15 mouse cellular contexts compared by ENCODE assay signal in genomic region chr9:78105501-78105932, GRCm38 (mm10). TPM values are rescaled to one million over a fixed set of nuclear protein-coding genes. Genes with fewer than 3 reads are reported as not detected.
A peak's percentile ranks its signal among the peaks of the same experiment; 100 is the strongest.
DNase-seq lines count a peak whose midpoint lies in the region; ATAC-seq and TF ChIP-seq lines count a peak whose summit lies in the region.
"Had no signal": no experiment of that assay in that cellular context is flagged by ENCODE, and none has a peak within 500 bp of the region (broad histone marks: within the 10 kb centered on the region; RNA-seq: fewer than 3 reads in every experiment).

No protein-coding gene starts in this region.

- no peak for DNase-seq in heart, adult 9 months (ENCODE audit: low spot score in 2 of 2)
- peak; percentile 52 for DNase-seq in G1E (ENCODE audit: low spot score)
- DNase-seq in liver, embryonic 14.5 days (ENCODE audit: low read depth in 3 of 3, low spot score in 3 of 3), result peak; percentile 76 to 83 (median 82)
- no peak for DNase-seq in ovary, adult 18-20 months (ENCODE audit: low spot score)
- DNase-seq in retina, postnatal 1 day, result no peak
- DNase-seq: gastrocnemius, postnatal 14 days; thymus, postnatal 36 days had no signal

- H3K9me3 ChIP-seq in heart, embryonic 12.5 days (replicated peaks), result no peaks in the 10 kb centered on the region
- H3K9me3 ChIP-seq in G1E (replicated peaks), result no peaks in the 10 kb centered on the region
- H3K9me3 ChIP-seq in liver, embryonic 14.5 days (ENCODE audit: control insufficient read depth, low read length), result no peaks in the 10 kb centered on the region
- no peaks in the 10 kb centered on the region for H3K9me3 ChIP-seq in forebrain, embryonic 13.5 days (replicated peaks)
- H3K9me3 ChIP-seq: limb, embryonic 13.5 days had no signal

- H3K36me3 ChIP-seq in heart, embryonic 12.5 days, result peaks cover 20% of the 10 kb centered on the region
- H3K36me3 ChIP-seq in G1E (replicated peaks), result peaks cover 37% of the 10 kb centered on the region
- H3K36me3 ChIP-seq in liver, embryonic 14.5 days (replicated peaks; ENCODE audit: control insufficient read depth, insufficient read depth, low read depth), result peaks cover 34% of the 10 kb centered on the region
- peaks cover 13% of the 10 kb centered on the region for H3K36me3 ChIP-seq in forebrain, embryonic 13.5 days (ENCODE audit: poor library complexity, severe bottlenecking)

- peak overlapping the region; percentile 38; the same call in 1 of the 2 replicates for H3K4me2 ChIP-seq in heart, embryonic 12.5 days
- peak overlapping the region; percentile 85 for H3K4me2 ChIP-seq in liver, embryonic 14.5 days (ENCODE audit: low read depth)
- H3K4me2 ChIP-seq in forebrain, embryonic 13.5 days, result no peak overlapping the region
- H3K4me2 ChIP-seq: hindbrain, embryonic 14.5 days; limb, embryonic 13.5 days; midbrain, embryonic 11.5 days had no signal

- H3K27me3 ChIP-seq in heart, embryonic 12.5 days (replicated peaks), result no peaks in the 10 kb centered on the region
- H3K27me3 ChIP-seq in G1E (ENCODE audit: insufficient read depth, low read length), result no peaks in the 10 kb centered on the region
- H3K27me3 ChIP-seq in liver, embryonic 14.5 days (ENCODE audit: control insufficient read depth, insufficient read depth, low read length), result no peaks in the 10 kb centered on the region
- no peaks in the 10 kb centered on the region for H3K27me3 ChIP-seq in forebrain, embryonic 13.5 days
- H3K27me3 ChIP-seq: limb, embryonic 13.5 days had no signal

- ATAC-seq in heart, embryonic 12.5 days (ENCODE audit: insufficient number of reproducible peaks, low FRiP score), result peak; percentile 63; the same call in 1 of the 2 replicates
- ATAC-seq in G1E (ENCODE audit: extremely low read depth, insufficient number of reproducible peaks, low FRiP score, poor library complexity, severe bottlenecking), result peak; percentile 62
- peak; percentile 68 for ATAC-seq in erythroblast, adult 5-6 weeks (replicated peaks; ENCODE audit: low FRiP score, poor library complexity, severe bottlenecking)
- ATAC-seq in liver, embryonic 14.5 days (ENCODE audit: insufficient read depth), result peak; percentile 77
- no peak for ATAC-seq in forebrain, embryonic 13.5 days
- ATAC-seq: forebrain, embryonic 14.5 days had no signal

- TF ChIP-seq CTCF in G1E (IDR thresholded peaks at IDR 0.05; ENCODE audit: low read depth, low read length), result no peak
- peak; percentile 49 for TF ChIP-seq CTCF in liver, embryonic 14.5 days (IDR thresholded peaks at IDR 0.05; ENCODE audit: low read depth)

- WGBS in heart, embryonic 12.5 days, result 55% methylated on average over 6 of the region's 6 CpGs
- WGBS in liver, embryonic 14.5 days (ENCODE audit: insufficient replicate concordance), result 14% methylated on average over 6 of the region's 6 CpGs
- 88% methylated on average over 6 of the region's 6 CpGs for WGBS in forebrain, embryonic 13.5 days

- H3K9ac ChIP-seq in heart, embryonic 12.5 days, result no peak overlapping the region
- peak overlapping the region; percentile 98 for H3K9ac ChIP-seq in liver, embryonic 14.5 days (replicated peaks)
- no peak overlapping the region for H3K9ac ChIP-seq in forebrain, embryonic 13.5 days
- H3K9ac ChIP-seq: hindbrain, embryonic 14.5 days; limb, embryonic 13.5 days had no signal

- H3K27ac ChIP-seq in heart, embryonic 12.5 days (ENCODE audit: poor library complexity, severe bottlenecking), result peak overlapping the region; percentile 56
- peak overlapping the region; percentile 97 for H3K27ac ChIP-seq in liver, embryonic 14.5 days
- no peak overlapping the region for H3K27ac ChIP-seq in forebrain, embryonic 13.5 days
- H3K27ac ChIP-seq: hindbrain, embryonic 14.5 days; limb, embryonic 13.5 days had no signal

- H3K4me3 ChIP-seq in heart, embryonic 12.5 days, result 0 out of 2 replicates have a peak overlapping the region, but pooled peaks have one; percentile 6
- peak overlapping the region; percentile 64; the same call in 1 of the 2 replicates for H3K4me3 ChIP-seq in G1E (ENCODE audit: low read depth, low read length)
- peak overlapping the region; percentile 73 to 81 for H3K4me3 ChIP-seq in liver, embryonic 14.5 days (ENCODE audit: insufficient read depth in 1 of 2, low read depth in 2 of 2, low read length in 2 of 2)
- H3K4me3 ChIP-seq in forebrain, embryonic 13.5 days, result no peak overlapping the region
- H3K4me3 ChIP-seq: limb, embryonic 13.5 days had no signal

- H3K4me1 ChIP-seq in heart, embryonic 12.5 days (replicated peaks), result peaks cover 18% of the 10 kb centered on the region
- peaks cover 59% of the 10 kb centered on the region for H3K4me1 ChIP-seq in G1E (ENCODE audit: insufficient read depth, low read depth, low read length)
- peaks cover 34 to 35% of the 10 kb centered on the region in 2 experiments for H3K4me1 ChIP-seq in liver, embryonic 14.5 days (replicated peaks; ENCODE audit: control insufficient read depth in 2 of 2, insufficient read depth in 2 of 2, low read length in 1 of 2)
- H3K4me1 ChIP-seq in forebrain, embryonic 13.5 days, result peaks cover 19% of the 10 kb centered on the region

- TF ChIP-seq EP300 in liver, embryonic 14.5 days (IDR thresholded peaks at IDR 0.05; ENCODE audit: low read depth), result peak; percentile 84

RNA-seq across cellular contexts. Expression of gene Fbxo9, which starts 3.3 kb away (rescaled TPM):
- 44.2 and 45.9 TPM in 2 replicates for polyA plus RNA-seq in heart, embryonic 12.5 days (2016; fragmentation: Nextera tagmentation; extraction: Ambion mirVana)
- total RNA-seq in G1E (2014; fragmentation: Nextera tagmentation) (115 and 128 TPM in 2 replicates), G1E (2017) (110 and 114 TPM in 2 replicates)
- polyA plus RNA-seq in G1E (2012), result 35.2 and 53.8 TPM in 2 replicates
- total RNA-seq in erythroblast, adult 5-6 weeks (2015; ENCODE audit: low replicate concordance), result 517 and 623 TPM in 2 replicates
- total RNA-seq in erythroblast, adult 5-6 weeks (2017; ENCODE audit: low replicate concordance), result 741 and 893 TPM in 2 replicates
- 47.3 and 78.1 TPM in 2 replicates for polyA plus RNA-seq in liver, embryonic 14.5 days (2012; rRNA removed)
- 68.1 and 80.0 TPM in 2 replicates for polyA plus RNA-seq in liver, embryonic 14.5 days (2014; fragmentation: Nextera tagmentation; extraction: Ambion mirVana)
- polyA plus RNA-seq in forebrain, embryonic 13.5 days (2015; fragmentation: Nextera tagmentation; extraction: Ambion mirVana), result 32.4 and 36.3 TPM in 2 replicates

RNA-seq across cellular contexts. Expression of gene Ick, which starts 3.5 kb away (rescaled TPM):
- 15.8 and 18.8 TPM in 2 replicates for polyA plus RNA-seq in heart, embryonic 12.5 days (2016; fragmentation: Nextera tagmentation; extraction: Ambion mirVana)
- total RNA-seq in G1E (2014; fragmentation: Nextera tagmentation) (49.2 and 59.1 TPM in 2 replicates), G1E (2017) (14.9 and 17.1 TPM in 2 replicates)
- 18.8 and 20.5 TPM in 2 replicates for polyA plus RNA-seq in G1E (2012)
- 5.4 and 13.8 TPM in 2 replicates for total RNA-seq in erythroblast, adult 5-6 weeks (2015; ENCODE audit: low replicate concordance)
- total RNA-seq in erythroblast, adult 5-6 weeks (2017; ENCODE audit: low replicate concordance), result 9.5 and 14.8 TPM in 2 replicates
- polyA plus RNA-seq in liver, embryonic 14.5 days (2012; rRNA removed), result 3.0 and 3.6 TPM in 2 replicates
- 3.7 and 4.7 TPM in 2 replicates for polyA plus RNA-seq in liver, embryonic 14.5 days (2014; fragmentation: Nextera tagmentation; extraction: Ambion mirVana)
- 34.3 and 34.6 TPM in 2 replicates for polyA plus RNA-seq in forebrain, embryonic 13.5 days (2015; fragmentation: Nextera tagmentation; extraction: Ambion mirVana)

RNA-seq across cellular contexts. Expression of gene Gcm1, which starts 53.8 kb away (rescaled TPM):
- polyA plus RNA-seq in heart, embryonic 12.5 days (2016; fragmentation: Nextera tagmentation; extraction: Ambion mirVana), result not detected in 2 replicates
- total RNA-seq in G1E (2014; fragmentation: Nextera tagmentation), result not detected in 2 replicates
- total RNA-seq in G1E (2017), result 0.05 TPM in 1 of 2 replicates, not detected in the other
- polyA plus RNA-seq in G1E (2012), result not detected in 2 replicates
- total RNA-seq in erythroblast, adult 5-6 weeks (2015; ENCODE audit: low replicate concordance), result not detected in 2 replicates
- not detected in 2 replicates for total RNA-seq in erythroblast, adult 5-6 weeks (2017; ENCODE audit: low replicate concordance)
- not detected in 2 replicates for polyA plus RNA-seq in liver, embryonic 14.5 days (2012; rRNA removed)
- polyA plus RNA-seq in liver, embryonic 14.5 days (2014; fragmentation: Nextera tagmentation; extraction: Ambion mirVana), result not detected in 2 replicates
- polyA plus RNA-seq in forebrain, embryonic 13.5 days (2015; fragmentation: Nextera tagmentation; extraction: Ambion mirVana), result not detected in 2 replicates
- total RNA-seq: adrenal gland, adult 18-20 months; gastrocnemius, postnatal 14 days had no signal
- polyA plus RNA-seq: forebrain, embryonic 14.5 days; hindbrain, embryonic 14.5 days; limb, embryonic 13.5 days had no signal

Comparison
In these comparisons a context has a peak if more than half of its experiments do, and no peak if none do; other contexts are left out.
1. DNase-seq: peak in G1E (single experiment) and liver, embryonic 14.5 days (3 of 3); none in heart, adult 9 months (0 of 2), ovary, adult 18-20 months (single experiment) and retina, postnatal 1 day (single experiment).